9 mouse cellular contexts compared by ENCODE assay signal in the genomic region with DNA sequence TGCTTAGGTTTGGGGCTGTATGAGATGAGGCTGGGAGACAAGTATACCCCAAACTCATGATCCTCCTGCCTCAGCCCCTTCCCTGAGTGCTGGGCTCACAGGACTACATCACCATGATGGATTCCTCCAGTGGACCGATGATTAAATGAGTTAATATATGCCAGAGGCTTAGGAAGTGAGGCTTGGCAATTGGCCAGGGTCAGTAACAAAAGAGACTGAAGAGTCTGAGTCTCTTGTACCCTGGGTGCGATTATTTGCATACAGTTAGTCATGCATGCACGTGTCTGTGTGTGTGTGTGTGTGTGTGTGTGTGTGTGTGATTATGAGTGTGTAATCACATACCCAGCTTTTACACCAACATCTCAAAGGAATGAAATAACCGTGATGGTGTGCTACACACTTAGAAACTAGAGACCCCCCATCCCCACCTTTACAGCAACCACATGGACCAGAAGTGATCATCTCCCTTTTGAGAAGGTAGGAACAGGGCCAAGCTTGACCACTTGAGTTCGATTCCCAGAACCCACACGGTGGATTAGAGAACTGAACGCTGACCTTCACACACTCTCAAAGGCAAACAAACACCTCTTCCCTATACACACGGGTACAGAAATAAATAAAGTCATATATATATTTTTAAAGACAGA. TPM values are rescaled to one million over a fixed set of nuclear protein-coding genes. Genes with fewer than 3 reads are reported as not detected.
DNase-seq lines count a peak whose midpoint lies in the region; ATAC-seq and TF ChIP-seq lines count a peak whose summit lies in the region.
"Had no signal": no experiment of that assay in that cellular context is flagged by ENCODE, and none has a peak within 500 bp of the region (broad histone marks: within the 10 kb centered on the region; RNA-seq: fewer than 3 reads in every experiment).

No protein-coding gene starts in this region.

- no peak for TF ChIP-seq EP300 in liver, embryonic 14.5 days (IDR thresholded peaks at IDR 0.05; ENCODE audit: low read depth)

- TF ChIP-seq CTCF in liver, embryonic 14.5 days (IDR thresholded peaks at IDR 0.05; ENCODE audit: low read depth) = no peak

- DNase-seq in adrenal gland, postnatal 14 days = peak; percentile 55
- DNase-seq in adrenal gland, postnatal 36 days = no peak
- peak; percentile 73 to 77 for DNase-seq in B cell, adult 2 months
- peak; percentile 50 for DNase-seq in intestine, embryonic 14.5 days (ENCODE audit: low spot score)
- DNase-seq in liver, embryonic 14.5 days (ENCODE audit: low read depth in 3 of 3, low spot score in 3 of 3) = no peak

- no peak overlapping the region for H3K4me3 ChIP-seq in forebrain, embryonic 15.5 days
- peak overlapping the region; percentile 65 for H3K4me3 ChIP-seq in intestine, embryonic 14.5 days (ENCODE audit: low read depth, low read length)
- no peak overlapping the region for H3K4me3 ChIP-seq in liver, embryonic 14.5 days (ENCODE audit: insufficient read depth in 1 of 2, low read depth in 2 of 2, low read length in 2 of 2)
- no peak overlapping the region for H3K4me3 ChIP-seq in neural tube, embryonic 15.5 days (replicated peaks)

- H3K4me1 ChIP-seq in forebrain, embryonic 15.5 days = peaks cover 65% of the 10 kb centered on the region
- peaks cover 50% of the 10 kb centered on the region for H3K4me1 ChIP-seq in intestine, embryonic 14.5 days (replicated peaks; ENCODE audit: control insufficient read depth, insufficient read depth, low read length)
- H3K4me1 ChIP-seq in liver, embryonic 14.5 days (replicated peaks; ENCODE audit: control insufficient read depth in 2 of 2, insufficient read depth in 2 of 2, low read length in 1 of 2) = peaks cover 49 to 56% of the 10 kb centered on the region in 2 experiments
- peaks cover 62% of the 10 kb centered on the region for H3K4me1 ChIP-seq in neural tube, embryonic 15.5 days

- peak overlapping the region; percentile 75 for H3K27ac ChIP-seq in forebrain, embryonic 15.5 days (replicated peaks)
- H3K27ac ChIP-seq in intestine, embryonic 14.5 days (ENCODE audit: low read depth) = peak overlapping the region; percentile 95
- H3K27ac ChIP-seq in liver, embryonic 14.5 days = peak overlapping the region; percentile 99
- peak overlapping the region; percentile 82 for H3K27ac ChIP-seq in neural tube, embryonic 15.5 days (replicated peaks)

- H3K9ac ChIP-seq in forebrain, embryonic 15.5 days (replicated peaks) = no peak overlapping the region
- H3K9ac ChIP-seq in intestine, embryonic 14.5 days (ENCODE audit: low read length) = no peak overlapping the region
- H3K9ac ChIP-seq in liver, embryonic 14.5 days (replicated peaks) = peak overlapping the region; percentile 59
- H3K9ac ChIP-seq in neural tube, embryonic 15.5 days (replicated peaks) = no peak overlapping the region

- H3K4me2 ChIP-seq in forebrain, embryonic 15.5 days (replicated peaks) = no peak overlapping the region
- peak overlapping the region; percentile 67 for H3K4me2 ChIP-seq in intestine, embryonic 14.5 days (ENCODE audit: low read length)
- H3K4me2 ChIP-seq in liver, embryonic 14.5 days (ENCODE audit: low read depth) = peak overlapping the region; percentile 100
- H3K4me2 ChIP-seq in neural tube, embryonic 15.5 days = peak overlapping the region; percentile 77

- H3K36me3 ChIP-seq in forebrain, embryonic 15.5 days = no peaks in the 10 kb centered on the region
- H3K36me3 ChIP-seq in intestine, embryonic 14.5 days (ENCODE audit: control insufficient read depth, insufficient read depth, low read length) = peaks cover 13% of the 10 kb centered on the region
- H3K36me3 ChIP-seq in liver, embryonic 14.5 days (replicated peaks; ENCODE audit: control insufficient read depth, insufficient read depth, low read depth) = no peaks in the 10 kb centered on the region; the same call in 1 of the 2 replicates
- H3K36me3 ChIP-seq in neural tube, embryonic 15.5 days = no peaks in the 10 kb centered on the region; the same call in 1 of the 2 replicates

- H3K27me3 ChIP-seq in forebrain, embryonic 15.5 days = no peaks in the 10 kb centered on the region
- no peaks in the 10 kb centered on the region for H3K27me3 ChIP-seq in intestine, embryonic 14.5 days (replicated peaks; ENCODE audit: control insufficient read depth, insufficient read depth, low read length)
- no peaks in the 10 kb centered on the region; the same call in 1 of the 2 replicates for H3K27me3 ChIP-seq in liver, embryonic 14.5 days (ENCODE audit: control insufficient read depth, insufficient read depth, low read length)
- H3K27me3 ChIP-seq in neural tube, embryonic 15.5 days (replicated peaks) = peaks cover 6% of the 10 kb centered on the region; the same call in 1 of the 2 replicates

- 22% methylated on average over 8 of the region's 8 CpGs for WGBS in forebrain, embryonic 15.5 days
- WGBS in intestine, embryonic 14.5 days = 36% methylated on average over 8 of the region's 8 CpGs
- 42% methylated on average over 8 of the region's 8 CpGs for WGBS in liver, embryonic 14.5 days (ENCODE audit: insufficient replicate concordance)
- WGBS in neural tube, embryonic 15.5 days = 40% methylated on average over 8 of the region's 8 CpGs

- ATAC-seq in forebrain, embryonic 15.5 days (replicated peaks) = no peak
- ATAC-seq in intestine, embryonic 14.5 days (replicated peaks; ENCODE audit: low FRiP score, low TSS enrichment, low read depth) = no peak
- ATAC-seq in liver, embryonic 14.5 days (ENCODE audit: insufficient read depth) = no peak
- ATAC-seq in neural tube, embryonic 15.5 days (ENCODE audit: low FRiP score) = no peak
- ATAC-seq in erythroid progenitor cell, adult 5-6 weeks (replicated peaks; ENCODE audit: low FRiP score, poor library complexity, severe bottlenecking) = no peak

- no peaks in the 10 kb centered on the region for H3K9me3 ChIP-seq in forebrain, embryonic 15.5 days
- no peaks in the 10 kb centered on the region for H3K9me3 ChIP-seq in intestine, embryonic 14.5 days (ENCODE audit: control insufficient read depth, low read length)
- no peaks in the 10 kb centered on the region for H3K9me3 ChIP-seq in liver, embryonic 14.5 days (ENCODE audit: control insufficient read depth, low read length)
- H3K9me3 ChIP-seq in neural tube, embryonic 15.5 days (replicated peaks) = no peaks in the 10 kb centered on the region

RNA-seq across cellular contexts. Expression of gene Hif3a, which starts 3.3 kb away (rescaled TPM):
- total RNA-seq in adrenal gland, postnatal 14 days (2021) = 5.3 and 7.8 TPM in 2 replicates
- total RNA-seq in adrenal gland, postnatal 36 days (2021) = 1 to 10 TPM; 1.6 to 2.7 TPM
- 4.3 and 4.9 TPM in 2 replicates for polyA plus RNA-seq in forebrain, embryonic 15.5 days (2015; fragmentation: Nextera tagmentation; extraction: Ambion mirVana)
- polyA plus RNA-seq in intestine, embryonic 14.5 days (2014; fragmentation: Nextera tagmentation; extraction: Ambion mirVana) = 55.8 and 58.2 TPM in 2 replicates
- polyA plus RNA-seq in liver, embryonic 14.5 days (2012; rRNA removed) = 9.8 and 12.2 TPM in 2 replicates
- 22.8 and 23.9 TPM in 2 replicates for polyA plus RNA-seq in liver, embryonic 14.5 days (2014; fragmentation: Nextera tagmentation; extraction: Ambion mirVana)
- 5.3 and 11.7 TPM in 2 replicates for polyA plus RNA-seq in neural tube, embryonic 15.5 days (2015; fragmentation: Nextera tagmentation; extraction: Ambion mirVana)
- 1.4 TPM in 1 of 2 replicates, not detected in the other for total RNA-seq in erythroid progenitor cell, adult 5-6 weeks (2015; ENCODE audit: low replicate concordance)
- total RNA-seq in erythroid progenitor cell, adult 5-6 weeks (2017; ENCODE audit: low replicate concordance) = 0.13 TPM in 1 of 2 replicates, not detected in the other
- polyA plus RNA-seq: C2C12 had no signal

RNA-seq across cellular contexts. Expression of gene Psg16, which starts 14.9 kb away (rescaled TPM):
- total RNA-seq in adrenal gland, postnatal 14 days (2021) = 0.23 and 0.33 TPM in 2 replicates
- under 1 TPM; 0.30 to 0.46 TPM for total RNA-seq in adrenal gland, postnatal 36 days (2021)
- polyA plus RNA-seq in forebrain, embryonic 15.5 days (2015; fragmentation: Nextera tagmentation; extraction: Ambion mirVana) = 1.7 and 2.7 TPM in 2 replicates
- 0.11 and 0.36 TPM in 2 replicates for polyA plus RNA-seq in intestine, embryonic 14.5 days (2014; fragmentation: Nextera tagmentation; extraction: Ambion mirVana)
- polyA plus RNA-seq in liver, embryonic 14.5 days (2012; rRNA removed) = 0.02 and 0.18 TPM in 2 replicates
- 0.08 TPM in 2 replicates for polyA plus RNA-seq in liver, embryonic 14.5 days (2014; fragmentation: Nextera tagmentation; extraction: Ambion mirVana)
- 2.7 and 2.9 TPM in 2 replicates for polyA plus RNA-seq in neural tube, embryonic 15.5 days (2015; fragmentation: Nextera tagmentation; extraction: Ambion mirVana)
- 0.72 TPM in 1 of 2 replicates, not detected in the other for total RNA-seq in erythroid progenitor cell, adult 5-6 weeks (2015; ENCODE audit: low replicate concordance)
- total RNA-seq in erythroid progenitor cell, adult 5-6 weeks (2017; ENCODE audit: low replicate concordance) = not detected in 2 replicates
- polyA plus RNA-seq: C2C12 had no signal

RNA-seq across cellular contexts. Expression of gene Ppp5c, which starts 31.2 kb away (rescaled TPM):
- 90.9 and 93.2 TPM in 2 replicates for total RNA-seq in adrenal gland, postnatal 14 days (2021)
- 10 to 100 TPM; 71.5 to 87.2 TPM for total RNA-seq in adrenal gland, postnatal 36 days (2021)
- 103 and 111 TPM in 2 replicates for polyA plus RNA-seq in forebrain, embryonic 15.5 days (2015; fragmentation: Nextera tagmentation; extraction: Ambion mirVana)
- 101 and 103 TPM in 2 replicates for polyA plus RNA-seq in intestine, embryonic 14.5 days (2014; fragmentation: Nextera tagmentation; extraction: Ambion mirVana)
- polyA plus RNA-seq in liver, embryonic 14.5 days (2012; rRNA removed) = 61.7 and 68.3 TPM in 2 replicates
- 38.5 and 42.8 TPM in 2 replicates for polyA plus RNA-seq in liver, embryonic 14.5 days (2014; fragmentation: Nextera tagmentation; extraction: Ambion mirVana)
- polyA plus RNA-seq in neural tube, embryonic 15.5 days (2015; fragmentation: Nextera tagmentation; extraction: Ambion mirVana) = 128 TPM in 2 replicates
- total RNA-seq in erythroid progenitor cell, adult 5-6 weeks (2015; ENCODE audit: low replicate concordance) = 22.6 and 26.3 TPM in 2 replicates
- total RNA-seq in erythroid progenitor cell, adult 5-6 weeks (2017; ENCODE audit: low replicate concordance) = 20.7 and 20.9 TPM in 2 replicates

Comparison
In these comparisons a context has a peak if more than half of its experiments do, and no peak if none do; other contexts are left out.
1. DNase-seq: peak in adrenal gland, postnatal 14 days (single experiment), B cell, adult 2 months (2 of 2) and intestine, embryonic 14.5 days (single experiment); none in adrenal gland, postnatal 36 days (0 of 2) and liver, embryonic 14.5 days (0 of 3).
2. Peak in every context shown above with its lines, with median percentiles within 50 percentile points of each other: H3K27ac ChIP-seq.